Mouse (Mus musculus) embryonic fibroblast, embryonic 13.5 days (primary cell): ENCODE data around the gene Cep164.

Source experiments
- CTCF ChIP-seq: IDR thresholded peaks from 2 replicates; pipeline ENCODE4 v1.5.1; 2011; ENCODE audit warnings: mild to moderate bottlenecking, control low read depth, low read length, moderate library complexity, borderline replicate concordance; ENCODE audit not compliant: insufficient read depth
- POLR2A ChIP-seq: IDR thresholded peaks from 2 replicates; pipeline ENCODE4 v1.6.1; 2011; ENCODE audit warnings: low read depth, mild to moderate bottlenecking, control low read depth, low read length, moderate library complexity

GRCm38 (mm10) chr9:45827663-45828290 lies 714 bp downstream of the Cep164 start:
- TF ChIP-seq CTCF (no peak), POLR2A (no peak)
